ENCODE assay signal across 22 mouse cellular contexts in the genomic region with DNA sequence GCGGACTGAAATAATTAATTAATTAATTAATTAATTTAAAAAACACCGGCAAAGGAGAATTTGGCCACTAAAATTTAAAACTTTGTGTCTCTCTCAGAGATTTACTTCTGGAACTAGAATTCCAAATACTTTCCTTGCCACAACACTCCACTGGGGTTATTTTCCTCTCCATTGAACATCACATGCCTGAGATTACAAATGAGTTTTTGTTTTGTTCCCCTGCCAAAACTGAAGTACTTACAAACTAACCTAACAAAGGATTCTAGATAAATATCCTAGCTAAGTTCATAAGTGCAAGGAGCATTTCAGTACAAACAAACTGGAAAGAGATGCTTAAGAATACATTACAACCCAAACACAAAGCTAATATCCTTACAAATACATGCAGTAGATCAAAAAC.
DNase-seq lines count a peak whose midpoint lies in the region; ATAC-seq and TF ChIP-seq lines count a peak whose summit lies in the region.
"Had no signal": no experiment of that assay in that cellular context is flagged by ENCODE, and none has a peak within 500 bp of the region (broad histone marks: within the 10 kb centered on the region; RNA-seq: fewer than 3 reads in every experiment).

No protein-coding gene starts in this region.

- no peak overlapping the region for H3K27ac ChIP-seq in forebrain, embryonic 14.5 days (ENCODE audit: low read depth, low read length)
- H3K27ac ChIP-seq in forebrain, embryonic 16.5 days (ENCODE audit: low read length) = no peak overlapping the region
- no peak overlapping the region for H3K27ac ChIP-seq in lung, embryonic 14.5 days (ENCODE audit: low read depth)
- no peak overlapping the region for H3K27ac ChIP-seq in hindbrain, embryonic 14.5 days
- H3K27ac ChIP-seq: embryonic facial prominence, embryonic 10.5 days; embryonic facial prominence, embryonic 12.5 days; forebrain, embryonic 13.5 days had no signal

- H3K9ac ChIP-seq in forebrain, embryonic 14.5 days (ENCODE audit: low read length) = no peak overlapping the region
- H3K9ac ChIP-seq in forebrain, embryonic 16.5 days (replicated peaks; ENCODE audit: low read depth, low read length) = no peak overlapping the region
- H3K9ac ChIP-seq in lung, embryonic 14.5 days = no peak overlapping the region
- no peak overlapping the region for H3K9ac ChIP-seq in hindbrain, embryonic 14.5 days
- H3K9ac ChIP-seq: embryonic facial prominence, embryonic 12.5 days; forebrain, embryonic 13.5 days; forebrain, postnatal 0 days had no signal

- no peak overlapping the region for H3K4me2 ChIP-seq in forebrain, embryonic 14.5 days (ENCODE audit: low read length)
- H3K4me2 ChIP-seq in forebrain, embryonic 16.5 days (ENCODE audit: low read length) = no peak overlapping the region
- H3K4me2 ChIP-seq in lung, embryonic 14.5 days = no peak overlapping the region
- no peak overlapping the region for H3K4me2 ChIP-seq in hindbrain, embryonic 14.5 days (replicated peaks)
- H3K4me2 ChIP-seq: embryonic facial prominence, embryonic 12.5 days; forebrain, embryonic 13.5 days had no signal

- H3K36me3 ChIP-seq in forebrain, embryonic 14.5 days (ENCODE audit: control insufficient read depth, insufficient read depth, low read length) = no peaks in the 10 kb centered on the region
- H3K36me3 ChIP-seq in forebrain, embryonic 16.5 days (ENCODE audit: control insufficient read depth, insufficient read depth) = no peaks in the 10 kb centered on the region
- H3K36me3 ChIP-seq in lung, embryonic 14.5 days (ENCODE audit: insufficient read depth) = no peaks in the 10 kb centered on the region
- no peaks in the 10 kb centered on the region for H3K36me3 ChIP-seq in hindbrain, embryonic 14.5 days (replicated peaks; ENCODE audit: control insufficient read depth, insufficient read depth)
- H3K36me3 ChIP-seq: embryonic facial prominence, embryonic 10.5 days; embryonic facial prominence, embryonic 12.5 days; G1E had no signal

- WGBS in forebrain, embryonic 14.5 days = 61% methylated on average over 2 of the region's 2 CpGs
- 56% methylated on average over 2 of the region's 2 CpGs for WGBS in forebrain, embryonic 16.5 days
- WGBS in lung, embryonic 14.5 days = 92% methylated on average over 2 of the region's 2 CpGs
- whole genome bisulfite sequencing in hindbrain, embryonic 14.5 days = 88% methylated on average over 2 of the region's 2 CpGs

- peak; percentile 9 for DNase-seq in forebrain, embryonic 14.5 days (ENCODE audit: low spot score)
- peak; percentile 8 for DNase-seq in lung, embryonic 14.5 days
- no peak for DNase-seq in lung, postnatal 10 days
- no peak for DNase-seq in hindbrain, embryonic 14.5 days (ENCODE audit: low spot score)
- DNase-seq: adrenal gland, adult 8-10 months; adrenal gland, postnatal 14 days; adrenal gland, postnatal 36 days; B cell, adult 2 months; cerebellum, adult 11-12 months; cerebellum, adult 2 months; cerebellum, adult 9-10 months; cerebellum, postnatal 10 days; cerebellum, postnatal 25 days; forebrain, postnatal 0 days had no signal

- H3K4me3 ChIP-seq in forebrain, embryonic 14.5 days (ENCODE audit: low read depth, low read length) = no peak overlapping the region
- H3K4me3 ChIP-seq in forebrain, embryonic 16.5 days (replicated peaks; ENCODE audit: low read length) = no peak overlapping the region
- H3K4me3 ChIP-seq in lung, embryonic 14.5 days (ENCODE audit: low read depth, low read length) = no peak overlapping the region
- H3K4me3 ChIP-seq in hindbrain, embryonic 14.5 days (replicated peaks; ENCODE audit: low read length) = no peak overlapping the region
- H3K4me3 ChIP-seq: embryonic facial prominence, embryonic 10.5 days; embryonic facial prominence, embryonic 12.5 days; forebrain, embryonic 13.5 days had no signal

- no peak for TF ChIP-seq CTCF in lung, embryonic 14.5 days (IDR thresholded peaks at IDR 0.05; ENCODE audit: low read depth)

- no peaks in the 10 kb centered on the region for H3K4me1 ChIP-seq in forebrain, embryonic 14.5 days (ENCODE audit: control insufficient read depth, insufficient read depth, low read length)
- no peaks in the 10 kb centered on the region for H3K4me1 ChIP-seq in forebrain, embryonic 16.5 days (replicated peaks; ENCODE audit: control insufficient read depth, insufficient read depth, low read length)
- H3K4me1 ChIP-seq in lung, embryonic 14.5 days (ENCODE audit: insufficient read depth) = no peaks in the 10 kb centered on the region
- H3K4me1 ChIP-seq in hindbrain, embryonic 14.5 days (replicated peaks; ENCODE audit: control insufficient read depth, insufficient read depth, low read length) = no peaks in the 10 kb centered on the region
- H3K4me1 ChIP-seq: embryonic facial prominence, embryonic 10.5 days; embryonic facial prominence, embryonic 12.5 days; forebrain, embryonic 13.5 days had no signal

- H3K27me3 ChIP-seq in forebrain, embryonic 14.5 days (replicated peaks; ENCODE audit: control insufficient read depth, insufficient read depth, low read length) = no peaks in the 10 kb centered on the region
- no peaks in the 10 kb centered on the region for H3K27me3 ChIP-seq in forebrain, embryonic 16.5 days (replicated peaks; ENCODE audit: control insufficient read depth, insufficient read depth, low read length)
- no peaks in the 10 kb centered on the region for H3K27me3 ChIP-seq in lung, embryonic 14.5 days (ENCODE audit: insufficient read depth, low read length)
- no peaks in the 10 kb centered on the region for H3K27me3 ChIP-seq in hindbrain, embryonic 14.5 days (ENCODE audit: control insufficient read depth, insufficient read depth, low read length)
- H3K27me3 ChIP-seq: CH12.LX; embryonic facial prominence, embryonic 12.5 days; forebrain, embryonic 13.5 days had no signal

- ATAC-seq in forebrain, embryonic 14.5 days = no peak
- ATAC-seq in forebrain, embryonic 16.5 days = no peak
- ATAC-seq in lung, embryonic 14.5 days (ENCODE audit: insufficient read depth) = no peak
- no peak for ATAC-seq in hindbrain, embryonic 14.5 days (ENCODE audit: low FRiP score)
- ATAC-seq: activated CD4-positive, CD25-positive, alpha-beta regulatory T cell, adult 4 months; CD4-positive, CD25-positive, alpha-beta regulatory T cell, adult 4 months; forebrain, embryonic 13.5 days; forebrain, postnatal 0 days had no signal

- no peaks in the 10 kb centered on the region for H3K9me3 ChIP-seq in forebrain, embryonic 14.5 days (replicated peaks; ENCODE audit: control insufficient read depth, low read length)
- H3K9me3 ChIP-seq in forebrain, embryonic 16.5 days (ENCODE audit: control insufficient read depth, low read length) = no peaks in the 10 kb centered on the region
- H3K9me3 ChIP-seq in lung, embryonic 14.5 days (ENCODE audit: low read depth, low read length) = no peaks in the 10 kb centered on the region
- no peaks in the 10 kb centered on the region for H3K9me3 ChIP-seq in hindbrain, embryonic 14.5 days (ENCODE audit: control insufficient read depth, low read length)
- H3K9me3 ChIP-seq: embryonic facial prominence, embryonic 10.5 days; embryonic facial prominence, embryonic 12.5 days; forebrain, embryonic 13.5 days had no signal

Comparison
In these comparisons a context has a peak if more than half of its experiments do, and no peak if none do; other contexts are left out.
1. DNase-seq: peak in forebrain, embryonic 14.5 days (single experiment) and lung, embryonic 14.5 days (single experiment); none in lung, postnatal 10 days (single experiment) and hindbrain, embryonic 14.5 days (single experiment).